Mouse (Mus musculus) MEL (cell line): ENCODE data around the gene Podxl. TPM values are rescaled to one million over a fixed set of nuclear protein-coding genes. Genes with fewer than 3 reads are reported as not detected.

Experiments
- DNase-seq: peaks from one replicate; pipeline ENCODE4 v3.0.0; 2011; ENCODE audit warnings: low read depth, low spot score
- H3K27ac ChIP-seq: 2 replicates; pipeline ENCODE4 v1.5.1; 2012; ENCODE audit warnings: low read depth, mild to moderate bottlenecking, control low read depth, low read length, moderate library complexity; ENCODE audit not compliant: control insufficient read depth
- H3K27me3 ChIP-seq, 2 experiments: fragments of 150-350 bp in 1 of 2; sonication (generic) in 1 of 2; 2 replicates each; pipeline ENCODE4 v1.6.1; 2012; ENCODE audit warnings: low read length in 2 of 2, mild to moderate bottlenecking in 2 of 2, improper control_type of control experiment in 1 of 2, moderate library complexity in 1 of 2; ENCODE audit not compliant: insufficient read depth in 2 of 2, control insufficient read depth in 1 of 2
- H3K36me3 ChIP-seq, 2 experiments: 2 replicates each; pipeline ENCODE4 v1.6.1; 2012 to 2014; ENCODE audit warnings: low read length in 2 of 2, improper control_type of control experiment in 1 of 2, inconsistent platforms in 1 of 2, mild to moderate bottlenecking in 1 of 2; ENCODE audit not compliant: insufficient read depth in 2 of 2, control insufficient read depth in 1 of 2
- H3K4me1 ChIP-seq, 2 experiments: fragments of 150-350 bp in 1 of 2; sonication (generic) in 1 of 2; 2 replicates each; pipeline ENCODE4 v1.6.1; 2012; ENCODE audit warnings: low read length in 2 of 2, improper control_type of control experiment in 1 of 2, mild to moderate bottlenecking in 1 of 2; ENCODE audit not compliant: insufficient read depth in 2 of 2, control insufficient read depth in 1 of 2
- H3K4me3 ChIP-seq, 2 experiments: fragments of 150-350 bp in 1 of 2; sonication (generic) in 1 of 2; 2 replicates each; pipeline ENCODE4 v1.5.1; 2012; ENCODE audit warnings: low read depth in 2 of 2, low read length in 2 of 2, mild to moderate bottlenecking in 2 of 2, moderate library complexity in 2 of 2, control low read depth in 1 of 2, improper control_type of control experiment in 1 of 2; ENCODE audit not compliant: control insufficient read depth in 1 of 2, insufficient read depth in 1 of 2
- H3K79me2 ChIP-seq: 2 replicates; pipeline ENCODE4 v1.6.1; 2012; ENCODE audit warnings: mild to moderate bottlenecking, low read length, moderate library complexity; ENCODE audit not compliant: control insufficient read depth, poor library complexity, insufficient read depth
- H3K9ac ChIP-seq: 2 replicates; pipeline ENCODE4 v1.6.1; 2012; ENCODE audit warnings: low read depth, mild to moderate bottlenecking, control low read depth, low read length, moderate library complexity; ENCODE audit not compliant: control insufficient read depth, poor library complexity, severe bottlenecking
- H3K9me3 ChIP-seq: fragments of 150-350 bp; sonication (generic); replicated peaks from 2 replicates; pipeline ENCODE4 v1.6.1; 2012; ENCODE audit warnings: mild to moderate bottlenecking, low read length, improper control_type of control experiment, moderate library complexity; ENCODE audit not compliant: insufficient read depth
- BHLHE40 ChIP-seq: IDR thresholded peaks from 2 replicates; pipeline ENCODE4 v1.6.1; 2012; ENCODE audit warnings: low read depth, mild to moderate bottlenecking, inconsistent platforms, low read length, improper control_type of control experiment, borderline replicate concordance
- CHD1 ChIP-seq: IDR thresholded peaks from 2 replicates; pipeline ENCODE4 v1.6.1; 2012; ENCODE audit warnings: low read depth, mild to moderate bottlenecking, inconsistent platforms, low read length, improper control_type of control experiment
- CTCF ChIP-seq, 3 experiments: IDR thresholded peaks in 2 of 3; conservative IDR thresholded peaks in 1 of 3; 2 replicates each; pipeline ENCODE4 v1.5.1; 2011 to 2012; ENCODE audit warnings: low read length in 3 of 3, low read depth in 2 of 3, mild to moderate bottlenecking in 2 of 3, improper control_type of control experiment in 1 of 3, inconsistent platforms in 1 of 3, mixed read lengths in 1 of 3, moderate library complexity in 1 of 3; ENCODE audit not compliant: control insufficient read depth in 1 of 3, insufficient read depth in 1 of 3, poor library complexity in 1 of 3, severe bottlenecking in 1 of 3
- E2F4 ChIP-seq: IDR thresholded peaks from 2 replicates; pipeline ENCODE4 v1.6.1; 2011; ENCODE audit warnings: low read depth, low read length, improper control_type of control experiment, borderline replicate concordance
- ELF1 ChIP-seq: IDR thresholded peaks from 2 replicates; pipeline ENCODE4 v1.6.1; 2014; ENCODE audit warnings: low read depth, mild to moderate bottlenecking, inconsistent platforms, low read length, improper control_type of control experiment, moderate library complexity
- EP300 ChIP-seq, 2 experiments: IDR thresholded peaks; 2 replicates each; pipeline ENCODE4 v1.6.1; 2011; ENCODE audit warnings: improper control_type of control experiment in 2 of 2, low read length in 2 of 2, low read depth in 1 of 2, mild to moderate bottlenecking in 1 of 2
- ETS1 ChIP-seq: IDR thresholded peaks from 2 replicates; pipeline ENCODE4 v1.6.1; 2012; ENCODE audit warnings: low read depth, mild to moderate bottlenecking, inconsistent platforms, low read length, improper control_type of control experiment, moderate library complexity
- GABPA ChIP-seq: IDR thresholded peaks from 2 replicates; pipeline ENCODE4 v1.6.1; 2012; ENCODE audit warnings: low read depth, mild to moderate bottlenecking, inconsistent platforms, low read length, improper control_type of control experiment, moderate library complexity
- GATA1 ChIP-seq: IDR thresholded peaks from 2 replicates; pipeline ENCODE4 v1.6.1; 2011; ENCODE audit warnings: low read depth, low read length, improper control_type of control experiment
- HCFC1 ChIP-seq: IDR thresholded peaks from 2 replicates; pipeline ENCODE4 v1.6.1; 2012; ENCODE audit warnings: low read depth, mild to moderate bottlenecking, inconsistent platforms, low read length, improper control_type of control experiment, moderate library complexity
- JUND ChIP-seq: IDR thresholded peaks from 2 replicates; pipeline ENCODE4 v1.6.1; 2011; ENCODE audit warnings: low read depth, mild to moderate bottlenecking, improper control_type of control experiment, low read length
- KAT2A ChIP-seq: conservative IDR thresholded peaks from 2 replicates; pipeline ENCODE4 v1.6.1; 2012; ENCODE audit warnings: low read depth, low read length, improper control_type of control experiment, inconsistent platforms
- MAFK ChIP-seq: IDR thresholded peaks from 2 replicates; pipeline ENCODE4 v1.6.1; 2011; ENCODE audit warnings: low read depth, mild to moderate bottlenecking, low read length, improper control_type of control experiment, borderline replicate concordance
- MAX ChIP-seq: IDR thresholded peaks from 2 replicates; pipeline ENCODE4 v1.6.1; 2011; ENCODE audit warnings: low read length, improper control_type of control experiment
- MAZ ChIP-seq: IDR thresholded peaks from 2 replicates; pipeline ENCODE4 v1.6.1; 2012; ENCODE audit warnings: low read depth, mild to moderate bottlenecking, inconsistent platforms, low read length, improper control_type of control experiment
- MEF2A ChIP-seq: IDR thresholded peaks from 2 replicates; pipeline ENCODE4 v1.6.1; 2014; ENCODE audit warnings: low read depth, mild to moderate bottlenecking, inconsistent platforms, low read length, improper control_type of control experiment; ENCODE audit not compliant: poor library complexity, insufficient replicate concordance, severe bottlenecking; ENCODE audit errors: extremely low read depth
- MXI1 ChIP-seq: IDR thresholded peaks from 2 replicates; pipeline ENCODE4 v1.6.1; 2011; ENCODE audit warnings: mild to moderate bottlenecking, low read depth, low read length, improper control_type of control experiment
- MYB ChIP-seq: IDR thresholded peaks from 2 replicates; pipeline ENCODE4 v1.6.1; 2011; ENCODE audit warnings: mild to moderate bottlenecking, low read depth, low read length, improper control_type of control experiment
- MYC ChIP-seq: IDR thresholded peaks from 2 replicates; pipeline ENCODE4 v1.6.1; 2011; ENCODE audit warnings: low read depth, mild to moderate bottlenecking, low read length, improper control_type of control experiment, moderate library complexity
- NELFE ChIP-seq: IDR thresholded peaks from 2 replicates; pipeline ENCODE4 v1.6.1; 2011; ENCODE audit warnings: low read depth, low read length, improper control_type of control experiment
- NRF1 ChIP-seq: IDR thresholded peaks from 2 replicates; pipeline ENCODE4 v1.6.1; 2014; ENCODE audit warnings: low read depth, mild to moderate bottlenecking, inconsistent platforms, low read length, improper control_type of control experiment, moderate library complexity; ENCODE audit not compliant: poor library complexity, insufficient read depth, severe bottlenecking
- POLR2A ChIP-seq, 2 experiments: IDR thresholded peaks; 2 replicates each; pipeline ENCODE4 v1.6.1; 2011 to 2012; ENCODE audit warnings: low read length in 2 of 2, mild to moderate bottlenecking in 2 of 2, control low read depth in 1 of 2, improper control_type of control experiment in 1 of 2, low read depth in 1 of 2, moderate library complexity in 1 of 2; ENCODE audit not compliant: control insufficient read depth in 1 of 2, insufficient read depth in 1 of 2, poor library complexity in 1 of 2
- RAD21 ChIP-seq: IDR thresholded peaks from 2 replicates; pipeline ENCODE4 v1.6.1; 2011; ENCODE audit warnings: mild to moderate bottlenecking, low read depth, low read length, improper control_type of control experiment
- RCOR1 ChIP-seq: IDR thresholded peaks from 2 replicates; pipeline ENCODE4 v1.6.1; 2012; ENCODE audit warnings: low read depth, mild to moderate bottlenecking, inconsistent platforms, low read length, improper control_type of control experiment
- SMC3 ChIP-seq: IDR thresholded peaks from 2 replicates; pipeline ENCODE4 v1.6.1; 2011; ENCODE audit warnings: low read depth, low read length, improper control_type of control experiment
- TAL1 ChIP-seq: IDR thresholded peaks from 2 replicates; pipeline ENCODE4 v1.6.1; 2012; ENCODE audit warnings: mild to moderate bottlenecking, inconsistent platforms, low read length, moderate library complexity, mixed read lengths
- TCF12 ChIP-seq: IDR thresholded peaks from 2 replicates; pipeline ENCODE4 v1.6.1; 2014; ENCODE audit warnings: low read depth, mild to moderate bottlenecking, inconsistent platforms, low read length, improper control_type of control experiment, moderate library complexity
- UBTF ChIP-seq: IDR thresholded peaks from 2 replicates; pipeline ENCODE4 v1.6.1; 2012; ENCODE audit warnings: low read depth, mild to moderate bottlenecking, inconsistent platforms, low read length, improper control_type of control experiment, moderate library complexity, borderline replicate concordance; ENCODE audit not compliant: insufficient read depth
- USF1 ChIP-seq: IDR thresholded peaks from 2 replicates; pipeline ENCODE4 v1.6.1; 2014; ENCODE audit warnings: low read depth, mild to moderate bottlenecking, inconsistent platforms, low read length, improper control_type of control experiment, moderate library complexity
- USF2 ChIP-seq, 2 experiments: IDR thresholded peaks; 2 replicates each; pipeline ENCODE4 v1.6.1; 2011 to 2012; ENCODE audit warnings: improper control_type of control experiment in 2 of 2, low read length in 2 of 2, borderline replicate concordance in 1 of 2, inconsistent platforms in 1 of 2, low read depth in 1 of 2, mild to moderate bottlenecking in 1 of 2; ENCODE audit not compliant: insufficient read depth in 1 of 2
- ZC3H11A ChIP-seq: IDR thresholded peaks from 2 replicates; pipeline ENCODE4 v1.6.1; 2012; ENCODE audit warnings: low read depth, mild to moderate bottlenecking, inconsistent platforms, low read length, improper control_type of control experiment
- ZKSCAN1 ChIP-seq: IDR thresholded peaks from 2 replicates; pipeline ENCODE4 v1.6.1; 2012; ENCODE audit warnings: low read depth, mild to moderate bottlenecking, inconsistent platforms, low read length, improper control_type of control experiment, moderate library complexity
- ZMIZ1 ChIP-seq: IDR thresholded peaks from 2 replicates; pipeline ENCODE4 v1.6.1; 2012; ENCODE audit warnings: low read depth, mild to moderate bottlenecking, inconsistent platforms, low read length, improper control_type of control experiment, moderate library complexity
- ZNF384 ChIP-seq: IDR thresholded peaks from 2 replicates; pipeline ENCODE4 v1.6.1; 2012; ENCODE audit warnings: low read depth, mild to moderate bottlenecking, inconsistent platforms, low read length, improper control_type of control experiment
- polyA plus RNA-seq, 2 experiments: library from polyadenylated mRNA; stranded (reverse) in 1 of 2; unstranded in 1 of 2; fragments of >175 nt in 1 of 2; fragments of >200 nt in 1 of 2; gene quantifications; 2 replicates each; pipeline versions ENCODE4 v1.2.1 to v1.2.4; 2012; ENCODE audit warnings: low replicate concordance in 2 of 2, low read depth in 1 of 2; ENCODE audit not compliant: insufficient read length in 2 of 2, insufficient read depth in 1 of 2, missing spikeins in 1 of 2
- total RNA-seq: library from RNA; depleted of rRNA; stranded (reverse); fragments of 300-350 nt; gene quantifications from 2 replicates; pipeline ENCODE4 v1.2.3, GENCODE M21; 2012; rRNA removed

Podxl gene
- 14.2 and 19.1 TPM in 2 replicates for total RNA-seq
- 10 to 100 TPM in 1 of 2 experiments, not detected in 1; 40.8 TPM for polyA plus RNA-seq

DNA sequence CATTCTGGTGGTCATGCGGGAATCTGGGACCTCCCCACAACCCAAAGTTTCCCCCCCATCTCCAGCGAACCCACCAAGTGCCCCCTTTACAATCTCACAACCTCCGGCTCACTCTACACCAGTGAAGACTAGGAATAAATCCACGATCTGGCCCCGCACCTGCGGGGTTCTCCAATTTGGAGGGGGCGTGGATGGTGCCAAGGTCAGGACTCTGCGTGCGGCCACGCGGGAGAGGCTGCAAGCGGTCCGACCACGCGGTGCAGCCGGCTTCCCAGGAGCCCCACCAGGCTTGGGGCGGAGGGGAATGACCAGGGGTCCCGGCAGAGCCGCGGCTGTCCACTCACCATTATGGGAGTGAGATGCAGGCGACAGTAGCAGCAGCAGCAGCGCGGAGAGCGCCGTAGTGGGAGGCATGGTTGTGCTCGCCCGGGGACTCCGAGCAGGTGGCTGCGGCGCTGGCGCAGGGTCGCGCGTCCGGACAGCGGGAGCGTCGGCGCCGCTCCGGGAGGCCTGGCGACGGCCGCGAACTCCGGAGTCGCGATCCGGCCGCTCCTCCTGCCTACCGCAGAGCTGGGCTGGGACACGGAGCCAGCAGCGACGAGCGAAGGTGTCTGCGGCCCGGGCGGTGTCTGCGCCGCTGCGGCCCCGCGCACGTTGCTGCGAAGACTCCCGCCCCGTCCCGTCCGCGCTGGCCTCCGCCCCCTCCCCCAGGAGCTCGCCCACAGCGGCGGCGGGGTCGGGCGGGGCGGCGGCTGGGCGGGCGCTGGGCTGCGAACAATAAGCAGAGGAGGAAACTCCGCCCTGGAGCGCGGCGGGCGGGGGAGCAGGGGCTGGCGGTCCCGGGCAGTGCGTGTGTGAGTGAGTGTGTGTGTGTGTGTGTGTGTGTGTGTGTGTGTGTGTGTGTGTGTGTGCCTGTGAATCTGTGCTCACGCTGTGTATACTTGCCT is at the start of gene Podxl:
Podxl (minus strand) TSS at position 747 of the 947 bp plus-strand sequence.
- Histone ChIP-seq H3K36me3 (peaks cover 0 to 5% of the 10 kb centered on the region in 2 experiments; a peak in 2 of 4 replicates), H3K4me1 (peaks cover 0 to 15% of the 10 kb centered on the region in 2 experiments; a peak in 3 of 4 replicates), H3K27ac (no peak within 1 kb of the TSS), H3K79me2 (peaks cover 13% of the 10 kb centered on the region), H3K4me3 (peak within 1 kb of the TSS; percentile 80 to 84), H3K27me3 (no peaks in the 10 kb centered on the region), H3K9ac (peak within 1 kb of the TSS; percentile 82), H3K9me3 (no peaks in the 10 kb centered on the region)
- DNase-seq: peak; percentile 85
- no peak for TF ChIP-seq KAT2A
- peak; percentile 42 to 57; a peak in 2 of 4 replicates for TF ChIP-seq POLR2A (IDR thresholded peaks at IDR 0.05; ENCODE audit: control insufficient read depth in 1 of 2, insufficient read depth in 1 of 2, low read depth in 1 of 2, low read length in 2 of 2, poor library complexity in 1 of 2)
- TF ChIP-seq USF2 (IDR thresholded peaks at IDR 0.05; ENCODE audit: borderline replicate concordance in 1 of 2, insufficient read depth in 1 of 2, low read depth in 1 of 2, low read length in 2 of 2): no peak
- TF ChIP-seq CHD1: no peak
- TF ChIP-seq EP300 (IDR thresholded peaks at IDR 0.05; ENCODE audit: low read depth in 1 of 2, low read length in 2 of 2): no peak
- TF ChIP-seq ELF1: no peak
- no peak for TF ChIP-seq SMC3
- no peak for TF ChIP-seq ETS1
- no peak for TF ChIP-seq ZKSCAN1
- TF ChIP-seq ZMIZ1: no peak; the same call in 1 of the 2 replicates
- TF ChIP-seq ZNF384: no peak
- TF ChIP-seq CTCF (IDR thresholded peaks at IDR 0.05 in 2 of 3, conservative IDR thresholded peaks at IDR 0.05 in 1 of 3; ENCODE audit: control insufficient read depth in 1 of 3, insufficient read depth in 1 of 3, low read depth in 2 of 3, low read length in 3 of 3, poor library complexity in 1 of 3, severe bottlenecking in 1 of 3): no peak
- peak; percentile 59 for TF ChIP-seq NELFE
- TF ChIP-seq NRF1: peak; percentile 59
- no peak; the same call in 1 of the 2 replicates for TF ChIP-seq TCF12
- TF ChIP-seq MAFK: no peak
- peak; percentile 60; the same call in 1 of the 2 replicates for TF ChIP-seq UBTF
- TF ChIP-seq RAD21: no peak
- no peak for TF ChIP-seq HCFC1
- no peak for TF ChIP-seq JUND
- TF ChIP-seq MYB: no peak
- no peak for TF ChIP-seq GABPA
- TF ChIP-seq ZC3H11A: no peak
- no peak for TF ChIP-seq BHLHE40
- TF ChIP-seq RCOR1: no peak
- TF ChIP-seq GATA1: no peak
- no peak; the same call in 1 of the 2 replicates for TF ChIP-seq MAZ
- TF ChIP-seq MAX: no peak
- no peak for TF ChIP-seq USF1
- peak; percentile 80 for TF ChIP-seq MXI1
- TF ChIP-seq MYC: 0 out of 2 replicates have a peak, but pooled peaks have one; percentile 22
- TF ChIP-seq MEF2A: no peak
- no peak for TF ChIP-seq TAL1
- TF ChIP-seq E2F4: no peak
